Mouse (Mus musculus): Measurements from ENCODE around the gene Col27a1. TPM values are rescaled to one million over a fixed set of nuclear protein-coding genes. Genes with fewer than 3 reads are reported as not detected.

Col27a1 gene
- polyA plus RNA-seq, 1 experiment: 0.13 TPM

- no peak overlapping the region for H3K4me2 ChIP-seq (ENCODE audit: low read depth)
- no peak overlapping the region for H3K4me3 ChIP-seq
- H3K27me3 ChIP-seq (ENCODE audit: control insufficient read depth, insufficient read depth, insufficient read length): peaks cover 29% of the 10 kb centered on the region
- H3K36me3 ChIP-seq (ENCODE audit: control insufficient read depth, insufficient read depth): no peaks in the 10 kb centered on the region
- no peaks in the 10 kb centered on the region for H3K79me2 ChIP-seq (ENCODE audit: control insufficient read depth, insufficient read depth)
- no peak for TF ChIP-seq MAX (IDR thresholded peaks at IDR 0.05; ENCODE audit: low read depth)
- no peak for TF ChIP-seq MYOG (IDR thresholded peaks at IDR 0.05; ENCODE audit: control insufficient read depth in 1 of 3, insufficient read depth in 1 of 3, insufficient read length in 2 of 3, low read depth in 2 of 3)
- no peak for TF ChIP-seq REST (IDR thresholded peaks at IDR 0.05; ENCODE audit: insufficient read depth, insufficient read length)
- TF ChIP-seq USF1 (IDR thresholded peaks at IDR 0.05; ENCODE audit: low read depth): no peak
- no peak for TF ChIP-seq SRF (IDR thresholded peaks at IDR 0.05; ENCODE audit: control insufficient read depth, insufficient read length, low read depth)
- no peak for TF ChIP-seq CEBPB (IDR thresholded peaks at IDR 0.05; ENCODE audit: insufficient read depth, poor library complexity, severe bottlenecking)
- TF ChIP-seq TCF12 (IDR thresholded peaks at IDR 0.05; ENCODE audit: insufficient read depth, poor library complexity, severe bottlenecking): no peak
- no peak for TF ChIP-seq E2F4 (IDR thresholded peaks at IDR 0.05; ENCODE audit: insufficient read depth)
- TF ChIP-seq POLR2AphosphoS2 (IDR thresholded peaks at IDR 0.05; ENCODE audit: insufficient read length, low read depth): no peak
- no peak overlapping the region for H3ac ChIP-seq (ENCODE audit: control insufficient read depth, insufficient read length)
Measured at GRCm38 (mm10) chr4:63219635-63220034, 5.8 kb downstream of the Col27a1 start.

- Histone ChIP-seq H3K27me3 (ENCODE audit: control insufficient read depth, insufficient read depth, insufficient read length) (peaks cover 29% of the 10 kb centered on the region), H3K79me2 (ENCODE audit: control insufficient read depth, insufficient read depth) (no peaks in the 10 kb centered on the region), H3K4me2 (ENCODE audit: low read depth) (peak overlapping the region; percentile 24), H3ac (ENCODE audit: control insufficient read depth, insufficient read length) (no peak overlapping the region), H3K4me3 (no peak overlapping the region), H3K36me3 (ENCODE audit: control insufficient read depth, insufficient read depth) (no peaks in the 10 kb centered on the region)
- TF ChIP-seq MYOD1 (IDR thresholded peaks at IDR 0.05; ENCODE audit: control insufficient read depth in 1 of 3, insufficient read length in 2 of 3, low read depth in 2 of 3) (peak in 2 of 3 experiments; percentile 51 to 58), POLR2AphosphoS2 (IDR thresholded peaks at IDR 0.05; ENCODE audit: insufficient read length, low read depth) (no peak), E2F4 (IDR thresholded peaks at IDR 0.05; ENCODE audit: insufficient read depth) (no peak), MYOG (IDR thresholded peaks at IDR 0.05; ENCODE audit: control insufficient read depth in 1 of 3, insufficient read depth in 1 of 3, insufficient read length in 2 of 3, low read depth in 2 of 3) (peak in 1 of 3 experiments; percentile 50)
Measured at GRCm38 (mm10) chr4:63221096-63221958, 7.5 kb downstream of the Col27a1 start.

- H3K4me3 ChIP-seq: no peak overlapping the region
- no peak for TF ChIP-seq TCF12 (IDR thresholded peaks at IDR 0.05; ENCODE audit: insufficient read depth, poor library complexity, severe bottlenecking)
- no peak for TF ChIP-seq SRF (IDR thresholded peaks at IDR 0.05; ENCODE audit: control insufficient read depth, insufficient read length, low read depth)
- TF ChIP-seq MYOG (IDR thresholded peaks at IDR 0.05; ENCODE audit: control insufficient read depth in 1 of 3, insufficient read depth in 1 of 3, insufficient read length in 2 of 3, low read depth in 2 of 3): no peak
- no peak for TF ChIP-seq REST (IDR thresholded peaks at IDR 0.05; ENCODE audit: insufficient read depth, insufficient read length)
- TF ChIP-seq MAX (IDR thresholded peaks at IDR 0.05; ENCODE audit: low read depth): no peak
- TF ChIP-seq USF1 (IDR thresholded peaks at IDR 0.05; ENCODE audit: low read depth): no peak
- TF ChIP-seq E2F4 (IDR thresholded peaks at IDR 0.05; ENCODE audit: insufficient read depth): no peak
- no peak for TF ChIP-seq CEBPB (IDR thresholded peaks at IDR 0.05; ENCODE audit: insufficient read depth, poor library complexity, severe bottlenecking)
- no peak for TF ChIP-seq POLR2A (IDR thresholded peaks at IDR 0.05; ENCODE audit: insufficient read length, low read depth)
- TF ChIP-seq TCF3 (IDR thresholded peaks at IDR 0.05; ENCODE audit: insufficient read length, low read depth): no peak
- no peak overlapping the region for H3ac ChIP-seq (ENCODE audit: control insufficient read depth, insufficient read length)
- no peaks in the 10 kb centered on the region for H3K36me3 ChIP-seq (ENCODE audit: control insufficient read depth, insufficient read depth)
- H3K4me2 ChIP-seq (ENCODE audit: low read depth): no peak overlapping the region
- peaks cover 24% of the 10 kb centered on the region for H3K27me3 ChIP-seq (ENCODE audit: control insufficient read depth, insufficient read depth, insufficient read length)
- H3K79me2 ChIP-seq (ENCODE audit: control insufficient read depth, insufficient read depth): no peaks in the 10 kb centered on the region
Measured at GRCm38 (mm10) chr4:63222246-63222645, 8.4 kb downstream of the Col27a1 start.

- TF ChIP-seq CEBPB (IDR thresholded peaks at IDR 0.05; ENCODE audit: insufficient read depth, poor library complexity, severe bottlenecking) (no peak), TCF12 (IDR thresholded peaks at IDR 0.05; ENCODE audit: insufficient read depth, poor library complexity, severe bottlenecking) (no peak), POLR2AphosphoS2 (IDR thresholded peaks at IDR 0.05; ENCODE audit: insufficient read length, low read depth) (no peak), E2F4 (IDR thresholded peaks at IDR 0.05; ENCODE audit: insufficient read depth) (no peak), POLR2A (IDR thresholded peaks at IDR 0.05; ENCODE audit: insufficient read length, low read depth) (no peak), MYOD1 (IDR thresholded peaks at IDR 0.05; ENCODE audit: control insufficient read depth in 1 of 3, insufficient read length in 2 of 3, low read depth in 2 of 3) (no peak), TCF3 (IDR thresholded peaks at IDR 0.05; ENCODE audit: insufficient read length, low read depth) (no peak), MAX (IDR thresholded peaks at IDR 0.05; ENCODE audit: low read depth) (no peak), MYOG (IDR thresholded peaks at IDR 0.05; ENCODE audit: control insufficient read depth in 1 of 3, insufficient read depth in 1 of 3, insufficient read length in 2 of 3, low read depth in 2 of 3) (no peak), USF1 (IDR thresholded peaks at IDR 0.05; ENCODE audit: low read depth) (no peak), REST (IDR thresholded peaks at IDR 0.05; ENCODE audit: insufficient read depth, insufficient read length) (no peak), SRF (IDR thresholded peaks at IDR 0.05; ENCODE audit: control insufficient read depth, insufficient read length, low read depth) (no peak)
- Histone ChIP-seq H3K27me3 (ENCODE audit: control insufficient read depth, insufficient read depth, insufficient read length) (peaks cover 29% of the 10 kb centered on the region), H3K4me3 (no peak overlapping the region), H3K79me2 (ENCODE audit: control insufficient read depth, insufficient read depth) (no peaks in the 10 kb centered on the region), H3ac (ENCODE audit: control insufficient read depth, insufficient read length) (no peak overlapping the region), H3K4me2 (ENCODE audit: low read depth) (no peak overlapping the region), H3K36me3 (ENCODE audit: control insufficient read depth, insufficient read depth) (no peaks in the 10 kb centered on the region)
Measured at GRCm38 (mm10) chr4:63225373-63225772, 11.6 kb downstream of the Col27a1 start.
